Mouse (Mus musculus): ENCODE data around the gene Caprin2. TPM values are rescaled to one million over a fixed set of nuclear protein-coding genes. Genes with fewer than 3 reads are reported as not detected.
"Not testable (repeated sequence)": the region's sequence is repeated elsewhere in the genome, so short reads cannot be mapped to it uniquely, and the experiment has no call there.

Caprin2 gene
- 18.4 and 19.4 TPM in 2 replicates for polyA plus RNA-seq (2012; rRNA removed)

GRCm38 (mm10) chr6:148895773-148896506 lies at the start of gene Caprin2:
Gene Caprin2 (minus strand): TSS chr6:148896237.
- peak; percentile 66 to 92 for DNase-seq (ENCODE audit: extremely low spot score in 1 of 2, low spot score in 1 of 2)

- peak in 1 of 2 experiments; percentile 10 for DNase-seq (ENCODE audit: extremely low spot score in 1 of 2, low spot score in 1 of 2)
Measured at GRCm38 (mm10) chr6:148944767-148945508, 48.9 kb upstream of the Caprin2 start.

- no peak for DNase-seq (ENCODE audit: extremely low spot score in 1 of 2, low spot score in 1 of 2)
Measured at GRCm38 (mm10) chr6:148944344-148944766, 48.3 kb upstream of the Caprin2 start.

- no peak for DNase-seq (ENCODE audit: extremely low spot score in 1 of 2, low spot score in 1 of 2)
Measured at GRCm38 (mm10) chr6:148943695-148944094, 47.7 kb upstream of the Caprin2 start.

- DNase-seq (ENCODE audit: extremely low spot score in 1 of 2, low spot score in 1 of 2), result no peak
Measured at GRCm38 (mm10) chr6:148942406-148942805, 46.4 kb upstream of the Caprin2 start.

GRCm38 (mm10) chr6:148941880-148942279 lies 45.8 kb upstream of the Caprin2 start:
- no peak for DNase-seq (ENCODE audit: extremely low spot score in 1 of 2, low spot score in 1 of 2)

GRCm38 (mm10) chr6:148940383-148940782 lies 44.3 kb upstream of the Caprin2 start:
- DNase-seq (ENCODE audit: extremely low spot score in 1 of 2, low spot score in 1 of 2), result peak in 1 of 2 experiments; percentile 27

- no peak for DNase-seq (ENCODE audit: extremely low spot score in 1 of 2, low spot score in 1 of 2)
Measured at GRCm38 (mm10) chr6:148937693-148938092, 41.7 kb upstream of the Caprin2 start.

- no peak for DNase-seq (ENCODE audit: extremely low spot score in 1 of 2, low spot score in 1 of 2)
Measured at GRCm38 (mm10) chr6:148934961-148935590, 39.0 kb upstream of the Caprin2 start.

- DNase-seq (ENCODE audit: extremely low spot score in 1 of 2, low spot score in 1 of 2), result no peak
Measured at GRCm38 (mm10) chr6:148931281-148931680, 35.2 kb upstream of the Caprin2 start.

- no peak for DNase-seq (ENCODE audit: extremely low spot score in 1 of 2, low spot score in 1 of 2)
Measured at GRCm38 (mm10) chr6:148918841-148919398, 22.9 kb upstream of the Caprin2 start.

GRCm38 (mm10) chr6:148917672-148918071 lies 21.6 kb upstream of the Caprin2 start:
- no peak for DNase-seq (ENCODE audit: extremely low spot score in 1 of 2, low spot score in 1 of 2)

GRCm38 (mm10) chr6:148916817-148917216 lies 20.8 kb upstream of the Caprin2 start:
- DNase-seq (ENCODE audit: extremely low spot score in 1 of 2, low spot score in 1 of 2), result no peak

- peak; percentile 15 to 78 for DNase-seq (ENCODE audit: extremely low spot score in 1 of 2, low spot score in 1 of 2)
Measured at GRCm38 (mm10) chr6:148913938-148914337, 17.9 kb upstream of the Caprin2 start.

GRCm38 (mm10) chr6:148911906-148912305 lies 15.9 kb upstream of the Caprin2 start:
- not testable (repeated sequence) for DNase-seq (ENCODE audit: extremely low spot score in 1 of 2, low spot score in 1 of 2)

- DNase-seq (ENCODE audit: extremely low spot score in 1 of 2, low spot score in 1 of 2), result no peak
Measured at GRCm38 (mm10) chr6:148906958-148907357, 10.9 kb upstream of the Caprin2 start.

- no peak for DNase-seq (ENCODE audit: extremely low spot score in 1 of 2, low spot score in 1 of 2)
Measured at GRCm38 (mm10) chr6:148902728-148903127, 6.7 kb upstream of the Caprin2 start.

- no peak for DNase-seq (ENCODE audit: extremely low spot score in 1 of 2, low spot score in 1 of 2)
Measured at GRCm38 (mm10) chr6:148896507-148896851, 442 bp upstream of the Caprin2 start.

GRCm38 (mm10) chr6:148894888-148895772 lies 907 bp downstream of the Caprin2 start:
- peak in 1 of 2 experiments; percentile 33 for DNase-seq (ENCODE audit: extremely low spot score in 1 of 2, low spot score in 1 of 2)

- DNase-seq (ENCODE audit: extremely low spot score in 1 of 2, low spot score in 1 of 2), result no peak
Measured at GRCm38 (mm10) chr6:148873911-148874310, 22.1 kb downstream of the Caprin2 start.

Measured in frontal cortex, adult 2 months (tissue).